Mouse (Mus musculus): ENCODE data around the gene Dcst2.

GRCm38 (mm10) chr3:89411490-89412393 lies 50.0 kb downstream of the Dcst2 start, which contains the start of gene Flad1:
- no peak for TF ChIP-seq CTCF (IDR thresholded peaks at IDR 0.05; ENCODE audit: borderline replicate concordance, insufficient read depth, low read length)
- TF ChIP-seq POLR2A (IDR thresholded peaks at IDR 0.05; ENCODE audit: low read depth, low read length): peak; percentile 45
